Mouse (Mus musculus): Measurements from ENCODE around the gene Pm20d1. TPM values are rescaled to one million over a fixed set of nuclear protein-coding genes. Genes with fewer than 3 reads are reported as not detected.

Gene Pm20d1
- polyA plus RNA-seq, 1 experiment = 0.01 TPM

DNA sequence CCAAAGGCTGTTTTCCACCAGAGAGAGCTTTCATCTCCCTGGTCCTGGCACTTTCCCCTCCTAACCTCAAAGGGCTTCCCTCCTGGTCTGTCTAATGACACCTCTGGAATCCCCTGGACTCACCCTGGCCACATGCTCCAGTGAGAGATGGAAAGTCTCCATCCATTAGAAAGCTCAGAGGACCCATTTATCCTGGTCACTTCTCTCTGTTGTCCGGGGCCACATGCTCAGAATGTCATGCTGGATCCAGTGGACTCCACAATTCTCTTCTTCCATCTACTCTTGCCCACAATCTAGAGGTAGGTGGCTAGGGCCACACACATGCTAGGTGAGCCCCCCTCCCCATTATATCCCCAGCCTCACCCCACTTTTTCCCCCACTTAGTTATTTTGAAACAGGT is 11.8 kb downstream of the Pm20d1 start:
- no peak overlapping the region for H3K4me2 ChIP-seq (ENCODE audit: low read depth)
- H3ac ChIP-seq (ENCODE audit: control insufficient read depth, insufficient read length) = no peak overlapping the region
- no peaks in the 10 kb centered on the region for H3K79me2 ChIP-seq (ENCODE audit: control insufficient read depth, insufficient read depth)
- H3K4me3 ChIP-seq = no peak overlapping the region
- H3K27me3 ChIP-seq (ENCODE audit: control insufficient read depth, insufficient read depth, insufficient read length) = peaks cover 37% of the 10 kb centered on the region
- TF ChIP-seq TCF3 (IDR thresholded peaks at IDR 0.05; ENCODE audit: insufficient read length, low read depth) = no peak
- TF ChIP-seq USF1 (IDR thresholded peaks at IDR 0.05; ENCODE audit: low read depth) = no peak
- no peak for TF ChIP-seq E2F4 (IDR thresholded peaks at IDR 0.05; ENCODE audit: insufficient read depth)
- no peak for TF ChIP-seq POLR2AphosphoS2 (IDR thresholded peaks at IDR 0.05; ENCODE audit: insufficient read length, low read depth)
- no peak for TF ChIP-seq MYOG (IDR thresholded peaks at IDR 0.05; ENCODE audit: control insufficient read depth in 1 of 3, insufficient read depth in 1 of 3, insufficient read length in 2 of 3, low read depth in 2 of 3)
- no peak for TF ChIP-seq SRF (IDR thresholded peaks at IDR 0.05; ENCODE audit: control insufficient read depth, insufficient read length, low read depth)
- TF ChIP-seq MAX (IDR thresholded peaks at IDR 0.05; ENCODE audit: low read depth) = no peak
- TF ChIP-seq POLR2A (IDR thresholded peaks at IDR 0.05; ENCODE audit: insufficient read length, low read depth) = no peak
- TF ChIP-seq CEBPB (IDR thresholded peaks at IDR 0.05; ENCODE audit: insufficient read depth, poor library complexity, severe bottlenecking) = no peak
- TF ChIP-seq TCF12 (IDR thresholded peaks at IDR 0.05; ENCODE audit: insufficient read depth, poor library complexity, severe bottlenecking) = no peak
- TF ChIP-seq REST (IDR thresholded peaks at IDR 0.05; ENCODE audit: insufficient read depth, insufficient read length) = no peak
- no peak for TF ChIP-seq MYOD1 (IDR thresholded peaks at IDR 0.05; ENCODE audit: control insufficient read depth in 1 of 3, insufficient read length in 2 of 3, low read depth in 2 of 3)
- no peaks in the 10 kb centered on the region for H3K36me3 ChIP-seq (ENCODE audit: control insufficient read depth, insufficient read depth)

DNA sequence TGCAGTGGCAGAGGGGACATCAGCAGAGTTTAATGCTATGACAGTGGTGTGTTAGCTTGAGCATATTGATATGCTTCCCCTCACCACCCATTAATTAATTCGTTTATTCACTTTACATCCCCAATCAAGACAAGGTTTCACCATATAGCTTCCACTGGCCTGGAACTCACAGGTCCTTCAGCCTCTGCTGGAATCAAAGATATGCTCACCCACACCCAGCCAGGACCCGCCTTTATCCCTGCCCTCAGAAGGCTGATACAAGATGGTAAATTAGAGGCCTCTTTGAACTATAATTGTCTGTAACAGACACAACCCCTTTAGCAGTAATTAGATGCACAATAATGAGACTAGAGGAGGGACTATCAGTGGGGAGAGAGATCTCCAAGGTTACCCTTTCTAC is 12.5 kb downstream of the Pm20d1 start:
- Histone ChIP-seq H3K79me2 (ENCODE audit: control insufficient read depth, insufficient read depth) (no peaks in the 10 kb centered on the region), H3K27me3 (ENCODE audit: control insufficient read depth, insufficient read depth, insufficient read length) (peaks cover 32% of the 10 kb centered on the region), H3K36me3 (ENCODE audit: control insufficient read depth, insufficient read depth) (no peaks in the 10 kb centered on the region), H3K4me2 (ENCODE audit: low read depth) (no peak overlapping the region), H3ac (ENCODE audit: control insufficient read depth, insufficient read length) (no peak overlapping the region), H3K4me3 (no peak overlapping the region)
- TF ChIP-seq MYOD1 (IDR thresholded peaks at IDR 0.05; ENCODE audit: control insufficient read depth in 1 of 3, insufficient read length in 2 of 3, low read depth in 2 of 3) = no peak
- no peak for TF ChIP-seq TCF3 (IDR thresholded peaks at IDR 0.05; ENCODE audit: insufficient read length, low read depth)

- no peak overlapping the region for H3K4me2 ChIP-seq (ENCODE audit: low read depth)
- peaks cover 47% of the 10 kb centered on the region for H3K27me3 ChIP-seq (ENCODE audit: control insufficient read depth, insufficient read depth, insufficient read length)
- H3K79me2 ChIP-seq (ENCODE audit: control insufficient read depth, insufficient read depth) = no peaks in the 10 kb centered on the region
- no peaks in the 10 kb centered on the region for H3K36me3 ChIP-seq (ENCODE audit: control insufficient read depth, insufficient read depth)
- TF ChIP-seq SRF (IDR thresholded peaks at IDR 0.05; ENCODE audit: control insufficient read depth, insufficient read length, low read depth) (no peak), MYOG (IDR thresholded peaks at IDR 0.05; ENCODE audit: control insufficient read depth in 1 of 3, insufficient read depth in 1 of 3, insufficient read length in 2 of 3, low read depth in 2 of 3) (no peak), E2F4 (IDR thresholded peaks at IDR 0.05; ENCODE audit: insufficient read depth) (no peak), USF1 (IDR thresholded peaks at IDR 0.05; ENCODE audit: low read depth) (no peak), REST (IDR thresholded peaks at IDR 0.05; ENCODE audit: insufficient read depth, insufficient read length) (no peak), CEBPB (IDR thresholded peaks at IDR 0.05; ENCODE audit: insufficient read depth, poor library complexity, severe bottlenecking) (no peak), MYOD1 (IDR thresholded peaks at IDR 0.05; ENCODE audit: control insufficient read depth in 1 of 3, insufficient read length in 2 of 3, low read depth in 2 of 3) (no peak), MAX (IDR thresholded peaks at IDR 0.05; ENCODE audit: low read depth) (no peak), TCF12 (IDR thresholded peaks at IDR 0.05; ENCODE audit: insufficient read depth, poor library complexity, severe bottlenecking) (no peak), POLR2AphosphoS2 (IDR thresholded peaks at IDR 0.05; ENCODE audit: insufficient read length, low read depth) (no peak), POLR2A (IDR thresholded peaks at IDR 0.05; ENCODE audit: insufficient read length, low read depth) (no peak), TCF3 (IDR thresholded peaks at IDR 0.05; ENCODE audit: insufficient read length, low read depth) (no peak)
- no peak overlapping the region for H3K4me3 ChIP-seq
- H3ac ChIP-seq (ENCODE audit: control insufficient read depth, insufficient read length) = no peak overlapping the region
These were observed 14.2 kb downstream of the Pm20d1 start for GRCm38 (mm10) chr1:131811393-131811792.

DNA sequence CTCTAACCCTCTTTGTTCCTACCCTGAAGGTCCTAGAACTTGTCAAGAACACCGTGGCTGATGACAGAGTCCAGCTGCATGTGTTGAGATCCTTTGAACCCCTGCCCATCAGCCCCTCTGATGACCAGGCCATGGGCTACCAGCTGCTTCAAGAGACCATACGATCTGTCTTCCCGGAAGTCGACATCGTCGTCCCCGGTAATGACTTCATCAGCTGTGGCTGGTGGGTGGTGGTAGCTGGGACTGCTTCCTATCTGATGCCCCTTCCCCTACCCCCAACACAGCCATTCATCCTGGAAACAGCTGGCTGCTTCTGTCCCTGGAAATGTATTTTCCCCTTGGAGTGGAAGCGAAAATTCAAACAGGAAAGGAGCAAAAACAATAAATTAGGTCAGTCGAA is 14.8 kb downstream of the Pm20d1 start:
- Histone ChIP-seq H3K79me2 (ENCODE audit: control insufficient read depth, insufficient read depth) (no peaks in the 10 kb centered on the region), H3ac (ENCODE audit: control insufficient read depth, insufficient read length) (no peak overlapping the region), H3K27me3 (ENCODE audit: control insufficient read depth, insufficient read depth, insufficient read length) (peaks cover 46% of the 10 kb centered on the region), H3K4me3 (no peak overlapping the region), H3K4me2 (ENCODE audit: low read depth) (no peak overlapping the region), H3K36me3 (ENCODE audit: control insufficient read depth, insufficient read depth) (no peaks in the 10 kb centered on the region)
- TF ChIP-seq POLR2AphosphoS2 (IDR thresholded peaks at IDR 0.05; ENCODE audit: insufficient read length, low read depth) = no peak
- TF ChIP-seq MAX (IDR thresholded peaks at IDR 0.05; ENCODE audit: low read depth) = no peak
- no peak for TF ChIP-seq CEBPB (IDR thresholded peaks at IDR 0.05; ENCODE audit: insufficient read depth, poor library complexity, severe bottlenecking)
- TF ChIP-seq E2F4 (IDR thresholded peaks at IDR 0.05; ENCODE audit: insufficient read depth) = no peak
- TF ChIP-seq POLR2A (IDR thresholded peaks at IDR 0.05; ENCODE audit: insufficient read length, low read depth) = no peak
- TF ChIP-seq USF1 (IDR thresholded peaks at IDR 0.05; ENCODE audit: low read depth) = no peak
- no peak for TF ChIP-seq SRF (IDR thresholded peaks at IDR 0.05; ENCODE audit: control insufficient read depth, insufficient read length, low read depth)
- no peak for TF ChIP-seq TCF3 (IDR thresholded peaks at IDR 0.05; ENCODE audit: insufficient read length, low read depth)
- no peak for TF ChIP-seq REST (IDR thresholded peaks at IDR 0.05; ENCODE audit: insufficient read depth, insufficient read length)
- no peak for TF ChIP-seq TCF12 (IDR thresholded peaks at IDR 0.05; ENCODE audit: insufficient read depth, poor library complexity, severe bottlenecking)
- no peak for TF ChIP-seq MYOG (IDR thresholded peaks at IDR 0.05; ENCODE audit: control insufficient read depth in 1 of 3, insufficient read depth in 1 of 3, insufficient read length in 2 of 3, low read depth in 2 of 3)
- no peak for TF ChIP-seq MYOD1 (IDR thresholded peaks at IDR 0.05; ENCODE audit: control insufficient read depth in 1 of 3, insufficient read length in 2 of 3, low read depth in 2 of 3)
